Mouse (Mus musculus) urinary bladder, postnatal 14 days (tissue): ENCODE results near the gene Ppm1n.

Experiments used
- DNase-seq: peaks from one replicate; pipeline ENCODE4 v3.0.0; 2021; ENCODE audit warnings: low spot score

Ppm1n gene

GRCm38 (mm10) chr7:19247511-19247910 is 32.4 kb downstream of the Ppm1n start:
- no peak for DNase-seq

GRCm38 (mm10) chr7:19246855-19247254 is 33.0 kb downstream of the Ppm1n start:
- no peak for DNase-seq

GRCm38 (mm10) chr7:19245083-19245482 is 34.8 kb downstream of the Ppm1n start:
- no peak for DNase-seq

GRCm38 (mm10) chr7:19243858-19244257 is 36.0 kb downstream of the Ppm1n start:
- DNase-seq = no peak

GRCm38 (mm10) chr7:19242005-19242404 is 37.9 kb downstream of the Ppm1n start:
- DNase-seq = no peak

GRCm38 (mm10) chr7:19240905-19241463 is 38.9 kb downstream of the Ppm1n start:
- no peak for DNase-seq

- no peak for DNase-seq
Measured at GRCm38 (mm10) chr7:19239986-19240385, 39.9 kb downstream of the Ppm1n start.

GRCm38 (mm10) chr7:19239423-19239822 is 40.4 kb downstream of the Ppm1n start:
- DNase-seq = peak; percentile 93

GRCm38 (mm10) chr7:19238344-19238743 is 41.5 kb downstream of the Ppm1n start:
- DNase-seq = no peak

- no peak for DNase-seq
Measured at GRCm38 (mm10) chr7:19236411-19236810, 43.5 kb downstream of the Ppm1n start.

- no peak for DNase-seq
Measured at GRCm38 (mm10) chr7:19235092-19235671, 44.7 kb downstream of the Ppm1n start.

GRCm38 (mm10) chr7:19234652-19235051 is 45.2 kb downstream of the Ppm1n start:
- no peak for DNase-seq

- no peak for DNase-seq
Measured at GRCm38 (mm10) chr7:19231849-19232248, 48.0 kb downstream of the Ppm1n start.

- DNase-seq = no peak
Measured at GRCm38 (mm10) chr7:19230899-19231298, 49.0 kb downstream of the Ppm1n start.

- no peak for DNase-seq
Measured at GRCm38 (mm10) chr7:19230041-19230580, 49.8 kb downstream of the Ppm1n start.

GRCm38 (mm10) chr7:19229404-19229803 is 50.5 kb downstream of the Ppm1n start:
- DNase-seq = no peak

- no peak for DNase-seq
Measured at GRCm38 (mm10) chr7:19228793-19229148, 51.1 kb downstream of the Ppm1n start.

- peak; percentile 100 for DNase-seq
Measured at GRCm38 (mm10) chr7:19227883-19228792, 51.7 kb downstream of the Ppm1n start, which contains the start of gene Opa3. Gene Opa3 (plus strand): TSS chr7:19228334.

GRCm38 (mm10) chr7:19226817-19227797 is 52.8 kb downstream of the Ppm1n start:
- peak; percentile 42 for DNase-seq
